Mouse (Mus musculus) stomach, embryonic 15.5 days (tissue): ENCODE data around the gene Dpysl5. TPM values are rescaled to one million over a fixed set of nuclear protein-coding genes. Genes with fewer than 3 reads are reported as not detected.

Source experiments
- polyA plus RNA-seq: library from polyadenylated mRNA; unstranded; fragments of >200 nt; fragmentation: Nextera tagmentation; extraction: Ambion mirVana; gene quantifications from 2 replicates; pipeline ENCODE4 v1.2.1, GENCODE M21; 2015

Gene Dpysl5
- polyA plus RNA-seq, 1 experiment from 2014 or later, result 6.7 TPM

Other genes with a start within 250 kb of the Dpysl5 start
- gene Otof, start 249.6 kb upstream of the Dpysl5 start, polyA plus RNA-seq, result 0.37 and 0.40 TPM in 2 replicates
- 0.27 TPM in 1 of 2 replicates, not detected in the other for gene 1700001C02Rik, start 245.5 kb upstream of the Dpysl5 start, polyA plus RNA-seq
- not detected in 2 replicates for gene Cib4, start 165.7 kb upstream of the Dpysl5 start, polyA plus RNA-seq
- gene Kcnk3, start 123.4 kb upstream of the Dpysl5 start, polyA plus RNA-seq, result 13.5 and 15.3 TPM in 2 replicates
- 26.8 and 27.9 TPM in 2 replicates for gene Slc35f6, start 63.6 kb upstream of the Dpysl5 start, polyA plus RNA-seq
- gene Cenpa, start 44.8 kb upstream of the Dpysl5 start, polyA plus RNA-seq, result 218 TPM in 2 replicates
- gene Mapre3, start 103.1 kb downstream of the Dpysl5 start, polyA plus RNA-seq, result 19.7 and 21.3 TPM in 2 replicates
- 86.3 and 94.0 TPM in 2 replicates for gene Tmem214, start 156.4 kb downstream of the Dpysl5 start, polyA plus RNA-seq
- gene Agbl5, start 177.1 kb downstream of the Dpysl5 start, polyA plus RNA-seq, result 15.9 and 23.1 TPM in 2 replicates
- gene Ost4, start 196.2 kb downstream of the Dpysl5 start, polyA plus RNA-seq, result 443 and 450 TPM in 2 replicates
- 252 and 255 TPM in 2 replicates for gene Emilin1, start 201.8 kb downstream of the Dpysl5 start, polyA plus RNA-seq
- 21.0 and 25.5 TPM in 2 replicates for gene Khk, start 209.9 kb downstream of the Dpysl5 start, polyA plus RNA-seq
- 11.7 and 14.8 TPM in 2 replicates for gene Cgref1, start 234.0 kb downstream of the Dpysl5 start, polyA plus RNA-seq
- 135 and 147 TPM in 2 replicates for gene Preb, start 248.8 kb downstream of the Dpysl5 start, polyA plus RNA-seq